Mouse (Mus musculus): ENCODE measurements at regions not wholly inside any gene's neighbourhood (a gene's known extent, or its start where the extent isn't known, plus 50 kb on each side); places are given as distances from the start of the nearest gene placed in this dataset.

- peak; percentile 2 for DNase-seq
These were observed 428.2 kb upstream of the Atp2b1 start for GRCm38 (mm10) chr10:98485751-98486681.

- peak; percentile 81 for DNase-seq
These were observed 419.9 kb upstream of the Atp2b1 start for GRCm38 (mm10) chr10:98494354-98494753.

- no peak for DNase-seq
These were observed 418.0 kb upstream of the Atp2b1 start for GRCm38 (mm10) chr10:98496254-98496653.

- no peak for DNase-seq
These were observed 413.9 kb upstream of the Atp2b1 start for GRCm38 (mm10) chr10:98500315-98500714.

GRCm38 (mm10) chr10:98501566-98501965 is 412.6 kb upstream of the Atp2b1 start:
- no peak for DNase-seq

GRCm38 (mm10) chr10:98504524-98504923 is 409.7 kb upstream of the Atp2b1 start:
- no peak for DNase-seq

GRCm38 (mm10) chr10:98508515-98509143 is 405.6 kb upstream of the Atp2b1 start:
- no peak for DNase-seq

- DNase-seq: no peak
These were observed 399.4 kb upstream of the Atp2b1 start for GRCm38 (mm10) chr10:98514836-98515235.

- DNase-seq: no peak
These were observed 396.6 kb upstream of the Atp2b1 start for GRCm38 (mm10) chr10:98517609-98518008.

GRCm38 (mm10) chr10:98529565-98529964 is 384.6 kb upstream of the Atp2b1 start:
- DNase-seq: no peak

GRCm38 (mm10) chr10:98531425-98531824 is 382.8 kb upstream of the Atp2b1 start:
- no peak for DNase-seq

- DNase-seq: no peak
These were observed 375.5 kb upstream of the Atp2b1 start for GRCm38 (mm10) chr10:98538706-98539105.

- no peak for DNase-seq
These were observed 373.1 kb upstream of the Atp2b1 start for GRCm38 (mm10) chr10:98541062-98541461.

GRCm38 (mm10) chr10:98542072-98542471 is 372.1 kb upstream of the Atp2b1 start:
- no peak for DNase-seq

- DNase-seq: peak; percentile 8
These were observed 370.8 kb upstream of the Atp2b1 start for GRCm38 (mm10) chr10:98543253-98543997.

- no peak for DNase-seq
These were observed 370.2 kb upstream of the Atp2b1 start for GRCm38 (mm10) chr10:98543998-98544349.

GRCm38 (mm10) chr10:98554575-98554974 is 359.6 kb upstream of the Atp2b1 start:
- DNase-seq: no peak

GRCm38 (mm10) chr10:98557470-98558060 is 356.6 kb upstream of the Atp2b1 start:
- DNase-seq: no peak

GRCm38 (mm10) chr10:98558560-98558959 is 355.6 kb upstream of the Atp2b1 start:
- DNase-seq: no peak

GRCm38 (mm10) chr10:98562297-98562912 is 351.8 kb upstream of the Atp2b1 start:
- DNase-seq: no peak

GRCm38 (mm10) chr10:98572782-98573536 is 341.2 kb upstream of the Atp2b1 start:
- DNase-seq: peak; percentile 17

- DNase-seq: no peak
These were observed 337.2 kb upstream of the Atp2b1 start for GRCm38 (mm10) chr10:98577040-98577439.
